Mouse (Mus musculus) megakaryocyte-erythroid progenitor cell, adult 5-6 weeks (primary cell): ENCODE results near the gene Emx1. TPM values are rescaled to one million over a fixed set of nuclear protein-coding genes. Genes with fewer than 3 reads are reported as not detected.

Experiments
- ATAC-seq: replicated peaks from 2 replicates; pipeline ENCODE4 v1.8.0; 2016; ENCODE audit warnings: mild to moderate bottlenecking, inconsistent platforms; ENCODE audit not compliant: severe bottlenecking, poor library complexity, low FRiP score, low TSS enrichment
- total RNA-seq, 2 experiments: library from RNA; stranded (forward) in 1 of 2; stranded (reverse) in 1 of 2; fragments of 200-1000, 215-1000 nt in 1 of 2; fragments of >200 nt in 1 of 2; fragmentation: Nextera tagmentation in 1 of 2; gene quantifications; 2 replicates each; pipeline ENCODE4 v1.2.3; 2014 to 2017

Gene Emx1
- total RNA-seq, 2 experiments from 2014 or later = not detected

DNA sequence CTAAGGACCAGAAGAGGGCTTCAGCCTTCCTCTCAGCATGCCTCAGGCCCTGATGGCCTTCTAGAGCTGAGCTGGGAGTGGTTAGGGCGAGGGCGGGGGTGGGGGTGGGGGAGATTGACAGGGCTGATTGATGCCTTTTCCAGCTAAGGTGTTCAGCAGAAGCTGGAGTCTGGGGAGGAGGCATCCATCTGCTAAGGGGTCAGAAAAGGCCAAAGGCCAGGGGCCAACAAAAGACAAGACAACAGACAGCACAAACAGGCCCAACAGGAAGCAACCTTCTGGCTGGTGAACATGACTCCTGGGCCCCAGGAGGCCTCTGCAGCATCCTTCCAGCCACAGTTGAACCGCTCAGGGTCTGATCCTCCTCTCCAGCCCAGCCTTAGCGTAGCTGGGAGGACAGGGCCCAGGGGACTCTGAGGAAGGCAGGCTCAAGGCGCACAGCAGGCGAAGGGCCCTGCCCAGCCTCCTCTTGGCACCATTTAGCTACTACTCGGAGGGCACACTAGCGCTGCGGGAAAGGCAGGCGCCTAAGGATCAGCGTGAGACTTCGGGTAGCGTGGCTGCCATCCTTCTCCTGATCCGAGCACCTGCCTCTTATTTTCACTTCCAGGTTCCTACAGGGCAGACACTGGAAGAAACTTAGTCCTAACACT, 36.4 kb downstream of the Emx1 start:
- ATAC-seq = no peak

DNA sequence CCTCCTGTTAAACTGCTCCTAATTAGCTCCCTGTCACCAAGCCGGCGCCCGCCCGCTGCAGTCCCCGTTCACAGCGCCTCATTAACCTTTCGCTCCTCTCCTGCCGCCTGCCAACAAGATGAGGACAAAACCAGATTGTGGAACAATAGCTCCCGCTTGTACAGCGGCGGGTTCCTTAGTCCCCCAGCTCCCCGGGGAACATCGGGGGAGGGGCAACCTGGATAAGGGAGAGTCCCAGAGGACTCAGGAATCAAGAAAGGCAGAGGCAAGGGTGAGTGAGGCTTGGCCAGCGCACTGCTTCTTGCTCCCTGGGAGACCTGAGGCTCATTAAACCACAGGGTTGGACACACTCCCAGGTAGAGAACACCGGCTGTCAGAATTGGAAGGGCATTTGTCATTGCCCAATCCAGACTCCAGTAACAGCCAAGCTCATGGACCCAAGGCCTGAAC, 37.2 kb downstream of the Emx1 start:
- ATAC-seq = no peak

GRCm38 (mm10) chr6:85226570-85226969, 39.3 kb downstream of the Emx1 start:
- ATAC-seq = no peak

DNA sequence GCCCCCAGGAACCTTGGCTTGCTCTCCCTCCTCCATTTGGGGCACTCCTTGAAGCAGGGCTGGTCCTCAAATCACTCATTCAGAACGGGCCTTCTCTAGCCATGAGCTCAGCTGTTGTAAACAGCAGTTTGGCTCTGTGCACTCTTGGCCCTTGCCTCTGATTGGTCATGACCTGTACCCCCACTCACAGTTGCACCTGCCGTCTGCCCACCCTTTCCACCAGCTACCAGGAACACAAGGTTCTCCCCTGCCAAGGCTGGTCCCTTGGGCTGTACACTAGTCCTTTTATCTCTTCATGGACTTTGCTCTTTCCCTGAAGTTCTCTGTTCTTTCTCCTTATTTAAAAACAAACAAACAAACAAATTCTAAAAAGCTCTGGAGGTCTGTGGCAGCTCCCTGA, 40.3 kb downstream of the Emx1 start:
- ATAC-seq = no peak

DNA sequence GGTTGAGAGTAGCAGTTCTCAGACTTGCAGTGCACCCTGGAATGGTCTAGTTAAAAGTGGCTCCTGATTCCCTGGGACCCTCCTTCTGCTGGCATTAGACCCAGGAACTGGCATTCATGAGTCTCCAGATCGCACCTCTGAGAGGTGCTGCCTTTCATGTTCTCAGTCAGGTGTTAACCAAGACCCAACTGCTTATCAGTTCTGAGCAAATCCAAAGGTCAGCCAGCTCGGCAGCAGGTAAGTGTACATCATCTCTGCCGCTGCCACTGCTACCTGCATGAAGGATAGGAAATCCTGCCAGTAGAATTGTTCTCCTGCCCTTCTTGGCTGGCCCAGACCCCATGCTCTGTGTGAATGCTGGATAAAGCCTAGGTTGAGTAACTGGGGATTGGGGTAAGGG, 43.5 kb downstream of the Emx1 start:
- no peak for ATAC-seq

- ATAC-seq = no peak
Observed at GRCm38 (mm10) chr6:85231469-85231868, 44.2 kb downstream of the Emx1 start.

GRCm38 (mm10) chr6:85232045-85232444, 44.8 kb downstream of the Emx1 start:
- ATAC-seq = no peak

GRCm38 (mm10) chr6:85232836-85233623, 45.8 kb downstream of the Emx1 start:
- ATAC-seq = no peak

GRCm38 (mm10) chr6:85234796-85235195, 47.6 kb downstream of the Emx1 start:
- ATAC-seq = no peak

DNA sequence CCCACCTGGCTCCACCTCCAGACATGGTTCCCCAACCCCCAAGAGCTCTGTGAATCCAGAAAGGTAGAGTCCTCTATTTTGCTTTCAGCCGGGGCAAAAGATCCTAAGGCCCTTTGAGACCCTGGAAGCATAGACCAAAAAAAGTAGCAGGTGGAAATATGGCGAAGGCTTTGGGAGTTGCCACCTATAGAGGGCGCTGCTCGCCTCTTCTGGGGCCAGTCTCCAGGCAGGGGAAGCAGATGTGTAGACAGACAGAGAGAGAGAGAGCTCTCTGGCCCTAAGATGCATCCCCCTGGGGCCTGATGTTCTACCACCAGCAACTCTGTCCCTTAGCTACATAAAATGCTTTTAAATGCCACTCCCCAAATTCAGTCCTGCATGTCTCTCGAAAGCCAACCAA, 49.8 kb downstream of the Emx1 start:
- ATAC-seq = no peak

GRCm38 (mm10) chr6:85237595-85238337, 50.5 kb downstream of the Emx1 start:
- ATAC-seq = no peak

DNA sequence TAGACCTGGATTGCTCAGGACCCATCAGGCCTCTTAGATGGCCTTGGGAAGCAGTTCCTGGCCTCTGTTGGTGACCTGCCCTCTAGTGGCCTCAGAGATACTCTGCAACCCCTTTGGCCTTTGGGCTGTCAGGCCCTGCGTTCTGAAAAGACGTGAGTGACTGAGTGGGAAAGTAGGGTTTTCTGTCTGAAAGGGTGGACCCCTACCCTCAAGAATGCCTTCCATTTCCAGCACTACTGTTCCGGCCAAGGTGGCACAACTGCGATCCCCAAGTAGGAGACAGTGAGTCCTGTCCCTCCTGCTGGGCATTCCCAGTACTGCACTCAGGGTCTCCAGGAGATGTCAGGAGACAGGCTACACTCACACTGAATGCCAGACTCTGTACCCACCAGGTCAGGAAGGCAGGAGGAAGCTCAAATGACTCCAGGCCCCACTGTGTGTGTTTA, 51.8 kb downstream of the Emx1 start:
- peak; percentile 88 for ATAC-seq

DNA sequence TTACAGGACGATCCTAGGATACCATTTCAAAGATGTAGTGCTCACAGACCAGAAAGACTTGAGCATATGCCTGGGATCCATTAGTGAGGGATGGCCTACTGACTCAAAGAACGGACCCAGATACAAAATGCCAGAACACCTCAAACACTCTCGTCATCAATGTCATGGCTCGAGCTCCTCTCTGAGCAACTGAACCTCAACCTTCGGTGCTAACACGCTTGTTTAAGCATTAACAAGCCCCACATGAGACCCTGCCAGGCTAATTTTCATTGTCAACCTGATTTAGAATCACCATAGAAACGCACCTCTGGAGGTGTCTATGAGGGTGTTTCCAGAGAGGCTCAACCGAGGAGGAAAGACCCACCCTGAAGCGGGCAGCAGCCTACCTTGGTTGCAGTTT, 62.6 kb downstream of the Emx1 start:
- ATAC-seq = no peak

DNA sequence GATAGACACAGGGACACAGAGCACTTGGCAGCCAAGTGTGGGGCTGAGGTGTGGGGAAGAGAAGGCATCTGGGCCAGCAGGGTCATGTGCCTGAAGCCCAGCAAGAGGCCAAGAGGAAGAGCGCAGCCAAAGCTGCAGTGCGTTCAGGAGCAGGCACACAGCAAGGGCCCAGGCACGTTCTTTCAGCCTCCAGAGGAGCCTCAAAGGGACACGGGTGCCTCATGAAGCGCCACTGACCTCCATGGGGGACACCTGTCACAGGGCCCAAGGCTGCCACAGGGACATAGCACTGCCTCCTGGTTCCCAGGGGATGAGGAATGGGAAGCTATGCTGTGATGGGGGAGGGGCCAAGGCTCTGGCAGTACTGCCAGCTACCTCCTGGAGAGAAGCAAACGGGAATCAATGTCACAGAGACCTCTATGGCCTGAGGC, 63.6 kb downstream of the Emx1 start:
- ATAC-seq = 0 out of 2 replicates have a peak, but pooled peaks have one; percentile 18

DNA sequence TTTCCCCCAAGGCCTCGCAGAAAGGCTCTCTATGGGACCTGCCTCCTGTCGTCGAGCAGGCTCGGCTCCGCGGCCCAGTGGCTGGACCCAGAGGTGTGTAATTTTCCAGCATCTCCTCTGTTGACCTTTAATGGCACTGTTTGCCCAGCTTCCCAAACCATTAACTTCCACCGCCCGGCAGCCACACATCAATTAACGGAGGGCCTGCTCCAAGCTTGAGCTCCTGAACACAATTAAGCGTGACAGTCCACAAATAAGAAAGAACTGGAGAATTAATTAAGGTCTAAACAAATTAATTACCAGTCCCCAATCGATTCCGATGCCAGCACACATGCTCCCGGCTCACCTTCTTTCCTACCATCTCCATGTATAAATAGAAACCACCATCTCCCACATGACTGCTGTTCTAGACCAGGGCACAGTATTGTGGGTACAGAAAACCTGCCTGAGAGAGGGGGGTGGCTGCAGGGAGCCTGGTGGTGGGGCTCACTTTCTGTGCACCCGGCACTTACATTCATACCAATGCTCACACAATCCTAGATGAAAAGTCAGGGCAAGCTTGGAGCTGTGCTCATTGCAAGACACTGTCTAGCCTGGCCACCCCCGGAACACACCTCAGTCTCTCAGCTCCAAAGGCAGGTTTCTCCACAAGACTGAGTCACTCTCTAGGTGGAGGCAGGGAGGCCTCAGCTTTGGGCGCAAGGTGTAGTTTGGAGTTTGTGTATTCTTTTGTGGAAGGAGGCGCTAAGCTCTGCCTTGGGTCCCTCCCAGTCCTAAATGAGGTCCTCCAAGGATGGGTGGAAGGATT, 65.2 kb downstream of the Emx1 start:
- ATAC-seq = no peak

DNA sequence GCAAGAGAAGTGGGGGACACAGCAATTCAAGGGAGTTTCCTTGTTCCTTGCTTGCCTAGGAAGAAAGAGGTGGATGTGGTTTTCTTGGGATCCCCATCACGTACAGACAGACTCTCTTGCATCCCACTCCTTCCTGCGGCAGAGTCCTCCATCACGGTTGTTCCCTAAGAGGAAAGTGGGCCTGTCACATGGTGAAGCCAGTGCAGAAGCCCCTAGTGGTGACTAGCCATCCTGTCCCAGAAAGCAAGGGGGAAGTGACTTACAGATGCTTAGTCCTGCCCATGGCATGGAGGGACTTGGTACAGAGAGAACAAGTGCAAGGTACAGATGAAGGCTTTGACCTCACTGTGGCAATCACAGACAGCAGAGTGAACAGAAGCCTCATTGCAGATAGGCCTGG, 66.0 kb downstream of the Emx1 start:
- no peak for ATAC-seq
